Mouse (Mus musculus) heart, postnatal 0 days (tissue): Measurements from ENCODE around the gene Rnasek. TPM values are rescaled to one million over a fixed set of nuclear protein-coding genes. Genes with fewer than 3 reads are reported as not detected.

ENCODE experiments used
- ATAC-seq: fragments of 200-750 bp; cut with Nextera tagmentation; 2 replicates; pipeline ENCODE4 v1.8.0; 2017; ENCODE audit warnings: low read depth, moderate number of reproducible peaks, moderate library complexity; ENCODE audit not compliant: insufficient read depth
- DNase-seq: peaks from one replicate; pipeline ENCODE4 v3.0.0-alpha.2; 2016; ENCODE audit warnings: low spot score
- H3K27ac ChIP-seq: fragments of 300-500 bp; sonication (generic); 2 replicates; pipeline ENCODE4 v1.5.1; 2014; ENCODE audit warnings: low read depth, mild to moderate bottlenecking
- H3K27me3 ChIP-seq: fragments of 300-500 bp; sonication (generic); 2 replicates; pipeline ENCODE4 v1.6.1; 2014; ENCODE audit warnings: low read length, mixed read lengths; ENCODE audit not compliant: control insufficient read depth, insufficient read depth
- H3K36me3 ChIP-seq: fragments of 300-500 bp; sonication (generic); replicated peaks from 2 replicates; pipeline ENCODE4 v1.6.1; 2014; ENCODE audit warnings: low read length, mixed read lengths; ENCODE audit not compliant: control insufficient read depth, insufficient read depth
- H3K4me1 ChIP-seq: fragments of 300-500 bp; sonication (generic); 2 replicates; pipeline ENCODE4 v1.6.1; 2014; ENCODE audit warnings: antibody characterized with exemption; ENCODE audit not compliant: control insufficient read depth, insufficient read depth
- H3K4me2 ChIP-seq: fragments of 300-500 bp; sonication (generic); 2 replicates; pipeline ENCODE4 v1.6.1; 2014; ENCODE audit warnings: low read depth, mild to moderate bottlenecking, low read length, moderate library complexity
- H3K4me3 ChIP-seq: fragments of 300-500 bp; sonication (generic); 2 replicates; pipeline ENCODE4 v1.5.1; 2014; ENCODE audit warnings: low read depth, low read length
- H3K9ac ChIP-seq: fragments of 300-500 bp; sonication (generic); replicated peaks from 2 replicates; pipeline ENCODE4 v1.6.1; 2014; ENCODE audit warnings: low read depth, low read length, mixed read lengths
- H3K9me3 ChIP-seq: fragments of 300-500 bp; sonication (generic); replicated peaks from 2 replicates; pipeline ENCODE4 v1.6.1; 2016; ENCODE audit warnings: low read length; ENCODE audit not compliant: control insufficient read depth
- CTCF ChIP-seq: IDR thresholded peaks from 2 replicates; pipeline ENCODE4 v1.5.1; 2016; ENCODE audit warnings: antibody characterized with exemption, control low read depth, low read depth
- EP300 ChIP-seq: IDR thresholded peaks from 2 replicates; pipeline ENCODE4 v1.6.1; 2016; ENCODE audit warnings: antibody characterized with exemption, low read depth
- WGBS: fragments of 180-500 bp; shearing (Covaris S2); extraction: QIAGEN DNeasy Blood & Tissue Kit; methylation state at CpG from one replicate; pipeline ENCODE4 v1.1.7; 2014; 5-methylcytosine and 5-hydroxymethylcytosine counted together
- polyA plus RNA-seq: library from polyadenylated mRNA; unstranded; fragments of >200 nt; fragmentation: Nextera tagmentation; extraction: Ambion mirVana; gene quantifications from 2 replicates; pipeline ENCODE4 v1.2.1, GENCODE M21; 2015
- total RNA-seq: library from RNA; depleted of rRNA; stranded (reverse); fragments of >200 nt; gene quantifications from 2 replicates; pipeline ENCODE4 v1.2.3, GENCODE M21; 2014; ENCODE audit warnings: low replicate concordance

The Rnasek gene
- total and polyA plus RNA-seq, 2 experiments from 2014 or later: 13.1 to 311 TPM

DNA sequence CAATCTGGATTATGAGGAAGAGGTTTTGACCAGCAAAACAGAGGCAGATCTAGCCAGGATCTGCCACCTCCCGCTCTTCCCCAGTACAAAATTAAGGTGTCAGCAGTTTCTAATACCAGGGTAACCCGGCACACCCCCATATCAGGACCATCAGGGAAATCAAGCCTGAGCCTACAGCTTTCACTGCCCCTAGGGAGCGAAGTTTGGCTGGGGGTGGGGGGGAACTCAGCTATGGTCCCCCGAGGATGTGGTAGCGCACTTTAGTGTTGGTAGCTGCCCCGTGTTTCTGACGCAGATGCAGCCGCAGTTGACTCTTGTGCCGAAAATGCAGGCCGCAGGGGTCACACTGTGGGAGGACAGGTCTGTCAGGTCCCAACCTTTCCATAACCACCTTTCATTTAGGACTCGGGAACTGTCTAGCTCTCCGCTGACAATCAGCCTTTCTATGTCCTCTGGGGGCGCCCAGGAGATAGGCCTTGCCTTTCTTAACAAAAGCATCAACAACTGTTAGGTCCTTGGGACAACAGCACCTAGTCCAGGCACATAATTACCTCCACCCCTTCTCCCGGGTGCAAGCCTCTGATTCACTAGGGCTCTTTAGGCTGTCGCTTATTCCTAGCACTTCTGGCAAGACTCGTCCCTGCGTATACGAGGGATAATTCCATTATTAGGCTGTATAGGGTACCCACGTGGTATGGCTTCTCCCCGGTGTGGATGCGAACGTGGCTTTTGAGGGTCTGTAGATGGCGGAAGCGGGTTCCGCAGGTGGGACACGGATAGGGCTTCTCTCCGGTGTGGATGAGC is 13.6 kb downstream of the Rnasek start:
- Histone ChIP-seq H3K27me3 (peaks cover 44% of the 10 kb centered on the region), H3K27ac (peak overlapping the region; percentile 90), H3K4me2 (peak overlapping the region; percentile 60), H3K9ac (peak overlapping the region; percentile 65), H3K4me3 (peak overlapping the region; percentile 51), H3K9me3 (no peaks in the 10 kb centered on the region), H3K4me1 (0 out of 2 replicates have a peak, but pooled peaks cover 11% of the 10 kb centered on the region), H3K36me3 (peaks cover 9% of the 10 kb centered on the region)
- ATAC-seq (no peak), DNase-seq (no peak)
- no peak for TF ChIP-seq EP300
- no peak for TF ChIP-seq CTCF
- 25% methylated on average over 27 of the region's 27 CpGs for WGBS

- peak; percentile 79 for DNase-seq
- peak overlapping the region; percentile 90 for H3K27ac ChIP-seq
- H3K36me3 ChIP-seq: peaks cover 9% of the 10 kb centered on the region
- H3K4me1 ChIP-seq: peaks cover 17% of the 10 kb centered on the region; the same call in 1 of the 2 replicates
- no peak overlapping the region for H3K4me3 ChIP-seq
- H3K9ac ChIP-seq: no peak overlapping the region
- no peak for TF ChIP-seq CTCF
- peak; percentile 99 for TF ChIP-seq EP300
- no peak overlapping the region for H3K4me2 ChIP-seq
- peaks cover 30% of the 10 kb centered on the region for H3K27me3 ChIP-seq
- ATAC-seq: peak; percentile 12; the same call in 1 of the 2 replicates
- no peaks in the 10 kb centered on the region for H3K9me3 ChIP-seq
- WGBS: 60% methylated on average over 9 of the region's 9 CpGs
Observed at GRCm38 (mm10) chr11:70223724-70224123, 15.9 kb downstream of the Rnasek start.

DNA sequence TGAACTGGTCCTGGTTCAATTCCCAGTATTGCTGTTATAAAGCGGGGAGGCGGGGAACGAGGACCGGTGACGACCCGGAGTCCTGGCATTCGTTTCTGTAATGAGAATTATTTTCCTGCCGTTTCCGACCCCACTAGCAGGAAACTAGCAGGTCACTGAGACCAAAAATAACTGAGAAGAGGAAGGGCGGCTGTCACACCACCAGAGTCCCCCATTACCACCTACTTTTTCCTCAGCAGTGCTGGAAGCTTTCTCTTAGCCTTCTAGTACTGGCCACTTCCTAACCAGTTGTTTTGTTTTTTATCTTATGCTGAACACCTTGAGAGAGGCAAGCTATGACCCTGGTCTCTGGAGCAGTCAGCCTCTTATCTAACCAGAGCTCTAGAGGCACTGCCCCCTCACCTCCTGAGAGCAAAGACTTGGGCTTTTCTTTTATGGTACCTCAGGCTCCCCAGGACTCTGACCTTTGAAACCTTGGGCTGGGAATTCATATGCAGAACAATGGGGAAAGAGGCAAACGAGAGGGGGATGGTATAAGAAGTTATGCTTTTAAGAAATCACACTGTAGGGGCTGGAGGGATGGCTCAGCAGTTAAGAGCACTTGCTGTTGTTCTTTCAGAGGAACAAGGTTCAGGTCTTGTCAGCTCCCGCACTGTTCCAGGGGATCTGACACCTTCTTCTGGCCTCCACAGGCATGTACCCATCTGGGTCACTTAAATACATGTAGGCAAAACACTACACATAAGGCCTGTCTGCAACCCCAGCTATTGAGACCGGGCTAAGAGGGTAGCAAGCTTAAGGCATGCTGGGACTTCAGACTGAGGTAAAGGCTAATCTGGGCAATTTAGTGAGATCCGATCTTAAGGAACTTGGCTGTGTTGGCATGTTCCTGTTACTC is 17.8 kb downstream of the Rnasek start:
- Histone ChIP-seq H3K9me3 (no peaks in the 10 kb centered on the region), H3K4me2 (peak overlapping the region; percentile 93), H3K27me3 (peaks cover 14% of the 10 kb centered on the region), H3K36me3 (peaks cover 9% of the 10 kb centered on the region), H3K4me3 (peak overlapping the region; percentile 48), H3K4me1 (peaks cover 17% of the 10 kb centered on the region; the same call in 1 of the 2 replicates), H3K9ac (peak overlapping the region; percentile 54), H3K27ac (peak overlapping the region; percentile 79)
- peak; percentile 66 for DNase-seq
- 13% methylated on average over 14 of the region's 14 CpGs for WGBS
- peak; percentile 24 for ATAC-seq
- TF ChIP-seq CTCF (no peak), EP300 (peak; percentile 61; the same call in 1 of the 2 replicates)

DNA sequence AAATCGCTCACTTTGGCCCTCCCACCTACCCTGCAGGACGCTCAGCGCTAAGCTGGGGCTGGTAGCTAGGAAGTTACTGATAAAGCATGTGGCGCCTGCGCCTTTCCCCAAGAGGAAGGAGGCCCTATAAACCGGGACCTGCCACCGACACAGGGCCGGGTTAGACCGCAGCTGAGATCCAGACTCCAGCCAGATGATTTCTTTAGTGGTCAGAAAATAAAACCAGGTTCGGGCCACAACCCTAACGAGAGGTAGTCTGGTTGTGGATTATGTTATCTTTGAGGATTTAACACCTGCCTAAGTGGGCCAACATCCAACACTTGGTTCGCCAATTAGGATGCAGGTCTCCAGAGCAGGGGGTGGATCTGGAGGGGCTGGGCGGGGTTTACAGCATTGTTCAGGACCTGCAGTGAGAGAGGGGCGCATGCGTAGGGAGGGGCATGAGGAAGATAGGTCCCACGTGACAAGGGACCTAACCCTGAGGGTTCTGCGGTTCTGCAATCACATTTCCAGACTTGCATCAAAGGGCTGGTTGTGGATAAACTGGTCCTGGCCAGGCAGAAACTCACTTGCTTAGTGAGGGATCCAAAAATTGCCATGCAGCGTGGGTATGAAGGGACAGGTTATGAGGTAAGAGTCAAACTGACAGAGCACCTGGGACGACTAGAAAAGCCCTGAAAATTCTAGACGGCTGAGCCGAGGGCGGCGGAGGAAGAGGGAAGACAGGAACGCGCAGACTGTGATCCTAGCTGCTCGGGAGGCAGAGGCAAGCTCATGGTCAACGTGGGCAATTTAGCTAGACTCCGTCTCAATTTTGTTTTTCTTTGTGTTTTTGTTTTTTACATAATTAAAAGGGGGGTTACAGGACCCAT is 18.7 kb downstream of the Rnasek start, which contains the start of gene Slc16a13:
Gene Slc16a13 (minus strand): TSS at position 334 of the 872 bp plus-strand sequence.
- ATAC-seq: peak; percentile 95
- Histone ChIP-seq H3K4me2 (peak within 1 kb of the TSS; percentile 93), H3K27me3 (peaks cover 14% of the 10 kb centered on the region), H3K9me3 (no peaks in the 10 kb centered on the region), H3K36me3 (peaks cover under 1% of the 10 kb centered on the region; the same call in 1 of the 2 replicates), H3K9ac (peak within 1 kb of the TSS; percentile 59), H3K4me3 (peak within 1 kb of the TSS; percentile 48), H3K27ac (peak within 1 kb of the TSS; percentile 79), H3K4me1 (peaks cover 13% of the 10 kb centered on the region; the same call in 1 of the 2 replicates)
- WGBS: under 1% methylated on average over 28 of the region's 28 CpGs
- TF ChIP-seq EP300: no peak
- no peak for TF ChIP-seq CTCF
- peak; percentile 94 for DNase-seq
